Mouse (Mus musculus) regulatory T cell (primary cell): ENCODE results near the gene Pnkd.

Experiments used
- in situ Hi-C: fragments of 300-600 bp; cut with MboI, MseI; formaldehyde crosslinking; loops from one replicate; pipeline ENCODE4 v1.15.1; 2025; ENCODE audit warnings: high pct_unique_total_duplicates

The Pnkd gene

GRCm38 (mm10) chr1:74295456-74296171 is 10.9 kb downstream of the Pnkd start:
- in situ Hi-C loops = loop anchor here (25.0 kb wide), 1 partner anchor 917 kb away; the partner anchor contains the start of genes Glb1l, Stk16 and Tuba4a

- in situ Hi-C loops = loop anchor here (25.0 kb wide), 1 partner anchor 916 kb away; the partner anchor contains the start of genes Glb1l, Stk16 and Tuba4a
Measured at GRCm38 (mm10) chr1:74296477-74296876, 11.7 kb downstream of the Pnkd start.

GRCm38 (mm10) chr1:74297269-74297668 is 12.5 kb downstream of the Pnkd start:
- in situ Hi-C loops = loop anchor here (25.0 kb wide), 1 partner anchor 915 kb away; the partner anchor contains the start of genes Glb1l, Stk16 and Tuba4a

- in situ Hi-C loops = loop anchor here (25.0 kb wide), 1 partner anchor 914 kb away; the partner anchor contains the start of genes Glb1l, Stk16 and Tuba4a
Measured at GRCm38 (mm10) chr1:74298157-74298750, 13.5 kb downstream of the Pnkd start.

GRCm38 (mm10) chr1:74298996-74299395 is 14.3 kb downstream of the Pnkd start:
- in situ Hi-C loops = loop anchor here (25.0 kb wide), 1 partner anchor 913 kb away; the partner anchor contains the start of genes Glb1l, Stk16 and Tuba4a

- in situ Hi-C loops = no loop called here
Measured at GRCm38 (mm10) chr1:74300347-74301110, 15.8 kb downstream of the Pnkd start.

GRCm38 (mm10) chr1:74302229-74302628 is 17.5 kb downstream of the Pnkd start:
- in situ Hi-C loops = no loop called here

GRCm38 (mm10) chr1:74302835-74303234 is 18.1 kb downstream of the Pnkd start:
- in situ Hi-C loops = no loop called here

- in situ Hi-C loops = no loop called here
Measured at GRCm38 (mm10) chr1:74303509-74304338, 19.0 kb downstream of the Pnkd start.

GRCm38 (mm10) chr1:74304339-74304790 is 19.6 kb downstream of the Pnkd start:
- in situ Hi-C loops = no loop called here

- in situ Hi-C loops = loop anchor here (5.0 kb wide), 1 partner anchor 77 kb away; no protein-coding TSS in a partner anchor
Measured at GRCm38 (mm10) chr1:74304946-74305345, 20.2 kb downstream of the Pnkd start.

- in situ Hi-C loops = loop anchor here (5.0 kb wide), 1 partner anchor 77 kb away; no protein-coding TSS in a partner anchor
Measured at GRCm38 (mm10) chr1:74305522-74305921, 20.8 kb downstream of the Pnkd start, which contains the start of gene Tmbim1. Tmbim1 (minus strand) TSS chr1:74305622.

GRCm38 (mm10) chr1:74307146-74307545 is 22.4 kb downstream of the Pnkd start:
- in situ Hi-C loops = loop anchor here (5.0 kb wide), 1 partner anchor 75 kb away; no protein-coding TSS in a partner anchor

- in situ Hi-C loops = loop anchor here (5.0 kb wide), 1 partner anchor 74 kb away; no protein-coding TSS in a partner anchor
Measured at GRCm38 (mm10) chr1:74308001-74308964, 23.6 kb downstream of the Pnkd start.

- in situ Hi-C loops = loop anchor here (5.0 kb wide), 1 partner anchor 73 kb away; no protein-coding TSS in a partner anchor
Measured at GRCm38 (mm10) chr1:74309767-74310166, 25.0 kb downstream of the Pnkd start.

- in situ Hi-C loops = no loop called here
Measured at GRCm38 (mm10) chr1:74313049-74313692, 28.4 kb downstream of the Pnkd start.

GRCm38 (mm10) chr1:74314796-74315195 is 30.1 kb downstream of the Pnkd start:
- in situ Hi-C loops = no loop called here

- in situ Hi-C loops = no loop called here
Measured at GRCm38 (mm10) chr1:74316114-74316827, 31.5 kb downstream of the Pnkd start.
